Mouse (Mus musculus) kidney, adult 2 months (tissue): ENCODE data around the gene Slc11a1.

Experiments used
- CTCF ChIP-seq: fragments of 200-500 bp; conservative IDR thresholded peaks from 2 replicates; pipeline ENCODE4 v1.5.1; 2011; ENCODE audit warnings: low read depth, mild to moderate bottlenecking, control low read depth, low read length, moderate library complexity, mixed read lengths; ENCODE audit not compliant: insufficient read depth, insufficient read length
- POLR2A ChIP-seq: fragments of 200-500 bp; IDR thresholded peaks from one replicate; pipeline ENCODE4 v1.6.1; 2011; ENCODE audit warnings: low read depth, low read length, control low read depth

- TF ChIP-seq POLR2A (no peak), CTCF (no peak)
Measured at GRCm38 (mm10) chr1:74383385-74383784, 8.4 kb downstream of the Slc11a1 start.
